Mouse (Mus musculus) midbrain, embryonic 16.5 days (tissue): ENCODE results near the gene Eef2k. TPM values are rescaled to one million over a fixed set of nuclear protein-coding genes. Genes with fewer than 3 reads are reported as not detected.
"Not testable (repeated sequence)": the region's sequence is repeated elsewhere in the genome, so short reads cannot be mapped to it uniquely, and the experiment has no call there.

Source experiments
- ATAC-seq: fragments of 200-750 bp; cut with Nextera tagmentation; 2 replicates; pipeline ENCODE4 v1.8.0; 2017; ENCODE audit warnings: moderate TSS enrichment
- H3K27ac ChIP-seq: fragments of 300-500 bp; sonication (generic); 2 replicates; pipeline ENCODE4 v1.5.1; 2014; ENCODE audit warnings: mild to moderate bottlenecking, low read length, mixed read lengths
- H3K27me3 ChIP-seq: fragments of 300-500 bp; sonication (generic); 2 replicates; pipeline ENCODE4 v1.6.1; 2014; ENCODE audit warnings: low read depth, low read length, mixed read lengths; ENCODE audit not compliant: control insufficient read depth, insufficient read depth
- H3K36me3 ChIP-seq: fragments of 300-500 bp; sonication (generic); 2 replicates; pipeline ENCODE4 v1.6.1; 2014; ENCODE audit warnings: mild to moderate bottlenecking, low read length, moderate library complexity, mixed read lengths; ENCODE audit not compliant: control insufficient read depth, insufficient read depth
- H3K4me1 ChIP-seq: fragments of 300-500 bp; sonication (generic); 2 replicates; pipeline ENCODE4 v1.6.1; 2014; ENCODE audit warnings: mild to moderate bottlenecking, low read length, mixed read lengths; ENCODE audit not compliant: control insufficient read depth, insufficient read depth
- H3K4me2 ChIP-seq: fragments of 300-500 bp; sonication (generic); 2 replicates; pipeline ENCODE4 v1.6.1; 2014; ENCODE audit warnings: mild to moderate bottlenecking, low read length, mixed read lengths
- H3K4me3 ChIP-seq: fragments of 300-500 bp; sonication (generic); 2 replicates; pipeline ENCODE4 v1.5.1; 2014; ENCODE audit warnings: low read depth, mild to moderate bottlenecking, low read length, moderate library complexity, mixed read lengths
- H3K9ac ChIP-seq: fragments of 300-500 bp; sonication (generic); 2 replicates; pipeline ENCODE4 v1.6.1; 2014; ENCODE audit warnings: low read depth, low read length, mixed read lengths
- H3K9me3 ChIP-seq: fragments of 300-500 bp; sonication (generic); replicated peaks from 2 replicates; pipeline ENCODE4 v1.6.1; 2014; ENCODE audit warnings: mild to moderate bottlenecking, low read length, mixed read lengths; ENCODE audit not compliant: control insufficient read depth, poor library complexity, severe bottlenecking
- WGBS: fragments of 180-500 bp; shearing (Covaris S2); extraction: QIAGEN DNeasy Blood & Tissue Kit; methylation state at CpG from one replicate; pipeline ENCODE4 v1.1.7; 2014; 5-methylcytosine and 5-hydroxymethylcytosine counted together
- polyA plus RNA-seq: library from polyadenylated mRNA; unstranded; fragments of >200 nt; fragmentation: Nextera tagmentation; extraction: Ambion mirVana; gene quantifications from 2 replicates; pipeline ENCODE4 v1.2.1, GENCODE M21; 2015

Eef2k gene
- polyA plus RNA-seq, 1 experiment from 2014 or later = 35.4 TPM

GRCm38 (mm10) chr7:120934716-120935115 lies 92.1 kb downstream of the Eef2k start:
- H3K4me3 ChIP-seq = no peak overlapping the region
- H3K4me1 ChIP-seq = no peaks in the 10 kb centered on the region; the same call in 1 of the 2 replicates
- H3K4me2 ChIP-seq = no peak overlapping the region
- no peak for ATAC-seq
- peaks cover 50% of the 10 kb centered on the region for H3K36me3 ChIP-seq
- WGBS = 20% methylated on average over 5 of the region's 5 CpGs
- H3K27ac ChIP-seq = no peak overlapping the region
- no peaks in the 10 kb centered on the region for H3K27me3 ChIP-seq
- H3K9me3 ChIP-seq = no peaks in the 10 kb centered on the region
- H3K9ac ChIP-seq = no peak overlapping the region

- no peak for ATAC-seq
- Histone ChIP-seq H3K9ac (no peak overlapping the region), H3K4me3 (no peak overlapping the region), H3K9me3 (no peaks in the 10 kb centered on the region), H3K27ac (no peak overlapping the region), H3K27me3 (no peaks in the 10 kb centered on the region), H3K4me2 (no peak overlapping the region), H3K4me1 (no peaks in the 10 kb centered on the region; the same call in 1 of the 2 replicates), H3K36me3 (peaks cover 55% of the 10 kb centered on the region)
- 88% methylated on average over 4 of the region's 4 CpGs for WGBS
Measured at GRCm38 (mm10) chr7:120936522-120936921, 93.9 kb downstream of the Eef2k start.

GRCm38 (mm10) chr7:120938206-120938605 lies 95.6 kb downstream of the Eef2k start:
- 85% methylated on average over 9 of the region's 9 CpGs for WGBS
- Histone ChIP-seq H3K9ac (no peak overlapping the region), H3K9me3 (no peaks in the 10 kb centered on the region), H3K4me2 (no peak overlapping the region), H3K27me3 (no peaks in the 10 kb centered on the region), H3K4me3 (no peak overlapping the region), H3K27ac (no peak overlapping the region), H3K4me1 (no peaks in the 10 kb centered on the region; the same call in 1 of the 2 replicates), H3K36me3 (peaks cover 48% of the 10 kb centered on the region)
- ATAC-seq = no peak

- H3K4me1 ChIP-seq = no peaks in the 10 kb centered on the region; the same call in 1 of the 2 replicates
- H3K27me3 ChIP-seq = no peaks in the 10 kb centered on the region
- WGBS = 94% methylated on average over 12 of the region's 12 CpGs
- peaks cover 48% of the 10 kb centered on the region for H3K36me3 ChIP-seq
- no peak overlapping the region for H3K27ac ChIP-seq
- no peak overlapping the region for H3K4me3 ChIP-seq
- H3K9ac ChIP-seq = no peak overlapping the region
- H3K9me3 ChIP-seq = no peaks in the 10 kb centered on the region
- ATAC-seq = no peak
- no peak overlapping the region for H3K4me2 ChIP-seq
Measured at GRCm38 (mm10) chr7:120940343-120940742, 97.7 kb downstream of the Eef2k start.

GRCm38 (mm10) chr7:120941214-120941613 lies 98.6 kb downstream of the Eef2k start:
- no peaks in the 10 kb centered on the region for H3K27me3 ChIP-seq
- H3K4me3 ChIP-seq = no peak overlapping the region
- ATAC-seq = no peak
- WGBS = 96% methylated on average over 6 of the region's 6 CpGs
- no peak overlapping the region for H3K27ac ChIP-seq
- H3K36me3 ChIP-seq = peaks cover 51% of the 10 kb centered on the region
- H3K4me2 ChIP-seq = no peak overlapping the region
- H3K4me1 ChIP-seq = no peaks in the 10 kb centered on the region; the same call in 1 of the 2 replicates
- no peak overlapping the region for H3K9ac ChIP-seq
- no peaks in the 10 kb centered on the region for H3K9me3 ChIP-seq

GRCm38 (mm10) chr7:120942506-120942905 lies 99.9 kb downstream of the Eef2k start:
- 91% methylated on average over 1 of the region's 1 CpGs for WGBS
- Histone ChIP-seq H3K27ac (no peak overlapping the region), H3K9ac (no peak overlapping the region), H3K36me3 (peaks cover 39% of the 10 kb centered on the region), H3K4me2 (no peak overlapping the region), H3K4me1 (no peaks in the 10 kb centered on the region; the same call in 1 of the 2 replicates), H3K9me3 (no peaks in the 10 kb centered on the region), H3K27me3 (no peaks in the 10 kb centered on the region), H3K4me3 (no peak overlapping the region)
- ATAC-seq = no peak

- ATAC-seq = no peak
- no peaks in the 10 kb centered on the region for H3K4me1 ChIP-seq
- no peaks in the 10 kb centered on the region for H3K9me3 ChIP-seq
- H3K27me3 ChIP-seq = no peaks in the 10 kb centered on the region
- H3K36me3 ChIP-seq = peaks cover 31% of the 10 kb centered on the region
- no peak overlapping the region for H3K9ac ChIP-seq
- H3K27ac ChIP-seq = no peak overlapping the region
- 96% methylated on average over 4 of the region's 8 CpGs for WGBS
- no peak overlapping the region for H3K4me3 ChIP-seq
- no peak overlapping the region for H3K4me2 ChIP-seq
Measured at GRCm38 (mm10) chr7:120943936-120944509, 101.4 kb downstream of the Eef2k start.

GRCm38 (mm10) chr7:120953591-120953990 lies 111.0 kb downstream of the Eef2k start:
- not testable (repeated sequence) for H3K9ac ChIP-seq, ATAC-seq, H3K27me3 ChIP-seq, H3K36me3 ChIP-seq, H3K4me3 ChIP-seq, H3K4me1 ChIP-seq, H3K27ac ChIP-seq, H3K4me2 ChIP-seq, H3K9me3 ChIP-seq
- WGBS = 88% methylated on average over 7 of the region's 7 CpGs
